Mouse (Mus musculus) spleen, postnatal 10 days (tissue): Measurements from ENCODE around the gene Hdac4.
A peak's percentile ranks its signal among the peaks of the same experiment; 100 is the strongest.

Source experiments
- DNase-seq, 2 experiments: peaks; one replicate each; pipeline ENCODE4 v3.0.0; 2021 to 2022; ENCODE audit warnings: low spot score in 2 of 2

Gene Hdac4

GRCm38 (mm10) chr1:92061198-92062073, 134.1 kb downstream of the Hdac4 start:
- no peak for DNase-seq

GRCm38 (mm10) chr1:92060532-92061064, 134.9 kb downstream of the Hdac4 start:
- no peak for DNase-seq

- DNase-seq, result no peak
These were observed 135.9 kb downstream of the Hdac4 start for GRCm38 (mm10) chr1:92059571-92059970.

- DNase-seq, result peak in 1 of 2 experiments; percentile 25
These were observed 136.6 kb downstream of the Hdac4 start for GRCm38 (mm10) chr1:92058731-92059425.

- DNase-seq, result no peak
These were observed 138.4 kb downstream of the Hdac4 start for GRCm38 (mm10) chr1:92057068-92057467.

- DNase-seq, result no peak
These were observed 140.3 kb downstream of the Hdac4 start for GRCm38 (mm10) chr1:92055149-92055548.

GRCm38 (mm10) chr1:92052190-92052589, 143.3 kb downstream of the Hdac4 start:
- peak in 1 of 2 experiments; percentile 56 for DNase-seq

GRCm38 (mm10) chr1:92051489-92052062, 143.9 kb downstream of the Hdac4 start:
- no peak for DNase-seq

- DNase-seq, result no peak
These were observed 144.5 kb downstream of the Hdac4 start for GRCm38 (mm10) chr1:92050992-92051391.

GRCm38 (mm10) chr1:92050566-92050965, 144.9 kb downstream of the Hdac4 start:
- no peak for DNase-seq

GRCm38 (mm10) chr1:92048415-92049354, 146.8 kb downstream of the Hdac4 start:
- DNase-seq, result no peak

GRCm38 (mm10) chr1:92045671-92046070, 149.8 kb downstream of the Hdac4 start:
- DNase-seq, result no peak

GRCm38 (mm10) chr1:92044868-92045267, 150.6 kb downstream of the Hdac4 start:
- DNase-seq, result no peak

GRCm38 (mm10) chr1:92043989-92044388, 151.5 kb downstream of the Hdac4 start:
- no peak for DNase-seq

- DNase-seq, result no peak
These were observed 153.4 kb downstream of the Hdac4 start for GRCm38 (mm10) chr1:92042126-92042525.

GRCm38 (mm10) chr1:92041290-92041689, 154.2 kb downstream of the Hdac4 start:
- no peak for DNase-seq

- DNase-seq, result no peak
These were observed 156.8 kb downstream of the Hdac4 start for GRCm38 (mm10) chr1:92038714-92039113.

- DNase-seq, result no peak
These were observed 158.5 kb downstream of the Hdac4 start for GRCm38 (mm10) chr1:92037039-92037438.

- DNase-seq, result no peak
These were observed 159.7 kb downstream of the Hdac4 start for GRCm38 (mm10) chr1:92035770-92036169.

- DNase-seq, result no peak
These were observed 161.3 kb downstream of the Hdac4 start for GRCm38 (mm10) chr1:92034247-92034646.

GRCm38 (mm10) chr1:92033463-92033862, 162.0 kb downstream of the Hdac4 start:
- DNase-seq, result no peak
